Mouse (Mus musculus): ENCODE measurements around the gene Nr0b2. TPM values are rescaled to one million over a fixed set of nuclear protein-coding genes. Genes with fewer than 3 reads are reported as not detected.
"Not testable (repeated sequence)": the region's sequence is repeated elsewhere in the genome, so short reads cannot be mapped to it uniquely, and the experiment has no call there.

The Nr0b2 gene
- total RNA-seq (2015) (0.23 and 1.5 TPM in 2 replicates), total RNA-seq (2017) (0.20 TPM in 1 of 2 replicates, not detected in the other)

GRCm38 (mm10) chr4:133552768-133553447 lies at the start of gene Nr0b2:
TSS of gene Nr0b2 (plus strand) at chr4:133553376.
- peak; percentile 73 for ATAC-seq (ENCODE audit: poor library complexity, severe bottlenecking)

- ATAC-seq (ENCODE audit: poor library complexity, severe bottlenecking) = no peak
Measured at GRCm38 (mm10) chr4:133504300-133504699, 48.9 kb upstream of the Nr0b2 start.

GRCm38 (mm10) chr4:133504755-133505485 lies 48.3 kb upstream of the Nr0b2 start:
- no peak for ATAC-seq (ENCODE audit: poor library complexity, severe bottlenecking)

- no peak for ATAC-seq (ENCODE audit: poor library complexity, severe bottlenecking)
Measured at GRCm38 (mm10) chr4:133506573-133506972, 46.6 kb upstream of the Nr0b2 start.

- ATAC-seq (ENCODE audit: poor library complexity, severe bottlenecking) = no peak
Measured at GRCm38 (mm10) chr4:133508990-133509389, 44.2 kb upstream of the Nr0b2 start.

GRCm38 (mm10) chr4:133511050-133511449 lies 42.1 kb upstream of the Nr0b2 start:
- no peak for ATAC-seq (ENCODE audit: poor library complexity, severe bottlenecking)

- ATAC-seq (ENCODE audit: poor library complexity, severe bottlenecking) = not testable (repeated sequence)
Measured at GRCm38 (mm10) chr4:133512511-133512910, 40.7 kb upstream of the Nr0b2 start.

GRCm38 (mm10) chr4:133512972-133513371 lies 40.2 kb upstream of the Nr0b2 start:
- ATAC-seq (ENCODE audit: poor library complexity, severe bottlenecking) = peak; percentile 93

GRCm38 (mm10) chr4:133518601-133519368 lies 34.4 kb upstream of the Nr0b2 start, which contains the start of gene Kdf1:
TSS of gene Kdf1 (plus strand) at chr4:133518963.
- no peak for ATAC-seq (ENCODE audit: poor library complexity, severe bottlenecking)

- no peak for ATAC-seq (ENCODE audit: poor library complexity, severe bottlenecking)
Measured at GRCm38 (mm10) chr4:133519369-133519665, 33.9 kb upstream of the Nr0b2 start.

GRCm38 (mm10) chr4:133521502-133521901 lies 31.7 kb upstream of the Nr0b2 start:
- ATAC-seq (ENCODE audit: poor library complexity, severe bottlenecking) = no peak

GRCm38 (mm10) chr4:133527788-133528187 lies 25.4 kb upstream of the Nr0b2 start:
- ATAC-seq (ENCODE audit: poor library complexity, severe bottlenecking) = no peak

GRCm38 (mm10) chr4:133532777-133533176 lies 20.4 kb upstream of the Nr0b2 start:
- no peak for ATAC-seq (ENCODE audit: poor library complexity, severe bottlenecking)

GRCm38 (mm10) chr4:133536081-133536480 lies 17.1 kb upstream of the Nr0b2 start:
- no peak for ATAC-seq (ENCODE audit: poor library complexity, severe bottlenecking)

- no peak for ATAC-seq (ENCODE audit: poor library complexity, severe bottlenecking)
Measured at GRCm38 (mm10) chr4:133536652-133537051, 16.5 kb upstream of the Nr0b2 start.

GRCm38 (mm10) chr4:133545272-133546231 lies 7.6 kb upstream of the Nr0b2 start, which contains the start of gene Nudc:
TSS of gene Nudc (minus strand) at chr4:133545996.
- ATAC-seq (ENCODE audit: poor library complexity, severe bottlenecking) = peak; percentile 100

- no peak for ATAC-seq (ENCODE audit: poor library complexity, severe bottlenecking)
Measured at GRCm38 (mm10) chr4:133552029-133552428, 1.1 kb upstream of the Nr0b2 start.

- ATAC-seq (ENCODE audit: poor library complexity, severe bottlenecking) = no peak
Measured at GRCm38 (mm10) chr4:133553448-133554330, 513 bp downstream of the Nr0b2 start.

GRCm38 (mm10) chr4:133557041-133557717 lies 4.0 kb downstream of the Nr0b2 start:
- no peak for ATAC-seq (ENCODE audit: poor library complexity, severe bottlenecking)

All from megakaryocyte, adult 5-6 weeks (primary cell).